ENCODE assay signal across 19 mouse cellular contexts in genomic region chr2:126274826-126275405, GRCm38 (mm10).
"Had no signal": no experiment of that assay in that cellular context is flagged by ENCODE, and none has a peak within 500 bp of the region (broad histone marks: within the 10 kb centered on the region; RNA-seq: fewer than 3 reads in every experiment).

No protein-coding gene starts in this region.

- H3K4me2 ChIP-seq: kidney, embryonic 15.5 days; liver, embryonic 12.5 days; liver, embryonic 15.5 days; lung, embryonic 15.5 days; midbrain, embryonic 13.5 days; neural tube, embryonic 13.5 days had no signal

- H3K4me3 ChIP-seq: kidney, embryonic 15.5 days; liver, embryonic 12.5 days; liver, embryonic 15.5 days; lung, embryonic 15.5 days; megakaryocyte, embryonic 14.5 days; midbrain, embryonic 10.5 days; midbrain, embryonic 13.5 days; myocyte; neural tube, embryonic 13.5 days had no signal

- ATAC-seq: liver, embryonic 12.5 days; midbrain, embryonic 13.5 days; midbrain, embryonic 16.5 days had no signal

- DNase-seq: kidney, adult 8-10 months; kidney, postnatal 4 days; left cerebral cortex, postnatal 4 days; liver; lung, adult 18-20 months; lung, postnatal 10 days; lung, postnatal 36 days; thymus, adult 18-20 months; thymus, postnatal 36 days had no signal

- H3K4me1 ChIP-seq: kidney, embryonic 15.5 days; liver, embryonic 12.5 days; liver, embryonic 15.5 days; lung, embryonic 15.5 days; midbrain, embryonic 10.5 days; midbrain, embryonic 13.5 days; neural tube, embryonic 13.5 days had no signal

- H3K27ac ChIP-seq: kidney, embryonic 15.5 days; liver, embryonic 12.5 days; liver, embryonic 15.5 days; lung, embryonic 15.5 days; midbrain, embryonic 10.5 days; midbrain, embryonic 13.5 days; neural tube, embryonic 13.5 days had no signal

- H3K9ac ChIP-seq: kidney, embryonic 15.5 days; liver, embryonic 12.5 days; liver, embryonic 15.5 days; lung, embryonic 15.5 days; midbrain, embryonic 13.5 days; neural tube, embryonic 13.5 days had no signal

- H3K36me3 ChIP-seq: kidney, embryonic 15.5 days; liver, embryonic 12.5 days; liver, embryonic 15.5 days; lung, embryonic 15.5 days; midbrain, embryonic 10.5 days; midbrain, embryonic 13.5 days; neural tube, embryonic 13.5 days had no signal

- H3K27me3 ChIP-seq: kidney, embryonic 15.5 days; liver, embryonic 12.5 days; lung, embryonic 15.5 days; midbrain, embryonic 13.5 days; neural tube, embryonic 13.5 days had no signal

- H3K9me3 ChIP-seq: kidney, embryonic 15.5 days; liver, embryonic 12.5 days; liver, embryonic 15.5 days; lung, embryonic 15.5 days; megakaryocyte, embryonic 14.5 days; midbrain, embryonic 10.5 days; midbrain, embryonic 13.5 days; neural tube, embryonic 13.5 days had no signal
